Mouse (Mus musculus): ENCODE measurements around the gene Krt8.

GRCm38 (mm10) chr15:101970536-101970935 lies 33.7 kb downstream of the Krt8 start:
- TF ChIP-seq POLR2A (IDR thresholded peaks at IDR 0.05; ENCODE audit: extremely low read depth, insufficient read depth, low read length), result no peak
- TF ChIP-seq CTCF (IDR thresholded peaks at IDR 0.05; ENCODE audit: extremely low read depth, insufficient read depth, low read length), result peak; percentile 64
